Mouse (Mus musculus) mammary gland, adult 2 months (tissue): ENCODE measurements around the gene Gpr143. TPM values are rescaled to one million over a fixed set of nuclear protein-coding genes. Genes with fewer than 3 reads are reported as not detected.

Experiments
- polyA plus RNA-seq: library from polyadenylated mRNA; depleted of rRNA; stranded (reverse); fragments of >200 nt; gene quantifications from 2 replicates; pipeline ENCODE4 v1.2.3, GENCODE M21; 2012; ENCODE audit warnings: low replicate concordance; rRNA removed

The Gpr143 gene
- polyA plus RNA-seq = not detected in 2 replicates

DNA sequence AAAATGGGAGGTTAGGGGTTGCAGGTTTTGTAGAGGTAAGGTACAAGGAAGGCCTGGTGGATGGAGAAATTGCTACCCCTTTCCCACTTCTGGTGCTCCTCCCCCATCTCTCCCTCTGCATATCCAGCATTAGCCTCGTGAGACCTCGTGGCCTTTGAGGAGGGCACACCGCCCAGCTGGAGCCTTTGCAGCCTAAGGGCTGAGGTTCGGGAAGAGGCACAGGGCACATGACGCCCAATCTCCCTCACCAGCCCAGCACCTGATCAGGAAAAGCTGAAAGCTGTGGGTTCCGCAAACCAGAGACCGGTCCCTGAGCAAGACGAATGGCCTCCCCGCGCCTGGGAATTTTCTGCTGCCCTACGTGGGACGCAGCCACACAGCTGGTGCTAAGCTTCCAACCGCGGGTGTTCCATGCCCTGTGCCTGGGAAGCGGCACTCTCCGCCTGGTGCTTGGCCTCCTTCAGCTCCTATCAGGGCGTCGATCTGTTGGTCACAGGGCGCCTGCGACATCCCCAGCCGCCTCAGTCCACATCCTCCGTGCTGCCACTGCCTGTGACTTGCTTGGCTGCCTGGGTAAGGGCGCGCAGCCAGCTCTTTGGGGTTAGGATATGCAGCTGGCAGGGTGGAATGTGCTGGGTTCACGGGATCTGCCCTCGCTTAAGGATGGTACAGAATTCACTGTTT is at the start of gene Gpr143:
Gene Gpr143, plus strand, starts transcription at position 202 of the 684 bp plus-strand sequence.

DNA sequence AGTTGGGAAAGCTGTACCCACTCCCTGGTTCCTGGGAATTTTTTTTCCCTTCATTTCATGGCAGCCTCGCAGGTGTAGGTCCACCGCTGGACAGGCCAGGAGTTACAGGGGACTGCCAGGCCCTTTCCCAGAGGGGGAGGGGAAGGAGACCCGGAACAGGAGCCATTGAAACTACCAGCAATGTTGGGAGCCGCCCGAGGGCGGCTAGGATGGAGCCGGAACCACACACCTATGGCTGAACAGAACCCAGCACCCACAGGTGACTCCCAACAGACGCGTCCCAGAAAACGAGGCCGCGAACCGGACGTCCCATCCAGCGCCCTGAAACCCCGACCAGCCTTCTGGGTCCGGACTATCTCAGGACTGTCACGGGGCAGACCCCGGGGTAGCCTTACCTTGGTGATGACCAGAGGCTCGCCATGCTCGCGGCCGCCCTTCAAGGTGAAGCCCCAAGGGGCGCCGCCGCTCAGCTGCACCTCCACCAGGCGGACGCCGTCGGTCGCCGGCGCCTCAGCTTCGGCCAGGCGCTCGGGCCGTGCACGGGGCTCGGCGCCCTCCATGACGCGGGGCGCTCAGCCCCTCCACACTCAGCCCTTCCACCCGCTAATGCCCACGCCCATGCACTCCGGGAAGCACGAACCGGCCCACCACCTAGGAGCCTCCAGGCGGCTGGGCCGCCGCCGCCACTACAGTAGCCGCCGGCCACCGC is 12.7 kb upstream of the Gpr143 start, which contains the start of gene Shroom2:
Gene Shroom2, minus strand, starts transcription at position 575 of the 709 bp plus-strand sequence.

Other genes starting within 250 kb of the Gpr143 start
- gene Cldn34a, start 218.6 kb upstream of the Gpr143 start, polyA plus RNA-seq = not detected in 2 replicates
- 1.9 and 2.6 TPM in 2 replicates for gene Shroom2, start 12.5 kb upstream of the Gpr143 start, polyA plus RNA-seq
- not detected in 2 replicates for gene Usp51, start 224.5 kb downstream of the Gpr143 start, polyA plus RNA-seq